In the genomic region with DNA sequence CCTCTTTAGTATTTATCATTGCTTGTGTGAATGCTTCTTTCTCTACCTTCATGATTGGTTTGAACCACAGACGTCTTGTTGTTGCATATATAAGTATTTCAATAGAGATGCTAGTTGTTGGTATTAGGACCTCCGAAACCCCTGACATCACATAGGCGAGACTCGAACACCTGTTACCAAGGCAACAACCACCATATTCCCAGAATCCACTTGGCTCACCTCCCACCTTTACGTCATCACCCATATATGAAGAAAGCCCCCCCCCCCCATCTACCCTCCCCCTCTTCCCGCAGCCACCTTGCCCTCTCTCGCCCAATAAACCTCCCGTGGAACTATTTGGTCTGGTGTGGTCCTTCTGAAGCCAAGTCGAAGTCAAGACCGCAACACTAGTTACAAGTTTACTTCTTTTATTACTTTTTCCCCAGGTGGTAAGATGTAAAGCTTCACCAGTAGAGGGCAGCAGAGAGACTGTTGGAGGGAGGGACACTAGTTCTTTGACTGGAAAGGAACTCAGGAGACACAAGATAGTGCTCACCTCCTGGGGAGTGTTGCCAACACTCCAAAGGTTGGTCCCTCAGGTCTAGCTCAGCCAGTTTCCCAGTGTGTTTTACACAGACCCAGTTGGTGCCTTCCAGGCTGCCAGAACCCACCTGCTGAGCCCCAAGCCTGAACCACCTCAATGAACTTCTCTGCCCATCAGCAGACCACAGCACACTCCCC, we compare ENCODE assay signal across 8 mouse cellular contexts. TPM values are rescaled to one million over a fixed set of nuclear protein-coding genes. Genes with fewer than 3 reads are reported as not detected.
A peak's percentile ranks its signal among the peaks of the same experiment; 100 is the strongest.
DNase-seq lines count a peak whose midpoint lies in the region; ATAC-seq lines count a peak whose summit lies in the region.

No protein-coding gene starts in this region.

- no peaks in the 10 kb centered on the region for H3K27me3 ChIP-seq in limb, embryonic 10.5 days (ENCODE audit: low read depth, poor library complexity, severe bottlenecking)
- H3K27me3 ChIP-seq in neural tube, embryonic 12.5 days (replicated peaks), result no peaks in the 10 kb centered on the region

- no peak overlapping the region for H3K4me3 ChIP-seq in limb, embryonic 10.5 days
- H3K4me3 ChIP-seq in neural tube, embryonic 12.5 days, result no peak overlapping the region

- no peaks in the 10 kb centered on the region for H3K9me3 ChIP-seq in limb, embryonic 10.5 days (replicated peaks)
- no peaks in the 10 kb centered on the region for H3K9me3 ChIP-seq in neural tube, embryonic 12.5 days

- peak; percentile 68 for ATAC-seq in cerebellum, adult (ENCODE audit: insufficient number of reproducible peaks, low FRiP score, low TSS enrichment)
- ATAC-seq in neural tube, embryonic 12.5 days (ENCODE audit: low FRiP score, low read depth), result 0 out of 2 replicates have a peak, but pooled peaks have one; percentile 41

- no peak overlapping the region for H3K27ac ChIP-seq in limb, embryonic 10.5 days
- H3K27ac ChIP-seq in neural tube, embryonic 12.5 days, result no peak overlapping the region

- H3K4me1 ChIP-seq in limb, embryonic 10.5 days, result peaks cover 11% of the 10 kb centered on the region
- no peaks in the 10 kb centered on the region for H3K4me1 ChIP-seq in neural tube, embryonic 12.5 days

- 63% methylated on average over 10 of the region's 10 CpGs for WGBS in limb, embryonic 10.5 days
- 72% methylated on average over 10 of the region's 10 CpGs for WGBS in neural tube, embryonic 12.5 days

- no peak overlapping the region for H3K4me2 ChIP-seq in neural tube, embryonic 12.5 days (replicated peaks)

- H3K9ac ChIP-seq in neural tube, embryonic 12.5 days, result no peak overlapping the region

- DNase-seq in cerebellum, postnatal 4 days (ENCODE audit: low spot score in 2 of 2), result no peak
- peak; percentile 69 for DNase-seq in urinary bladder, postnatal 25 days (ENCODE audit: low spot score)
- no peak for DNase-seq in urinary bladder, postnatal 4 days (ENCODE audit: low spot score in 2 of 2)
- peak; percentile 72 for DNase-seq in forelimb bud, embryonic 11.5 days (ENCODE audit: low read depth, low spot score)
- peak; percentile 37 for DNase-seq in limb, embryonic 10.5 days (ENCODE audit: low spot score)
- DNase-seq in right cerebral cortex, postnatal 25 days, result no peak

- H3K36me3 ChIP-seq in limb, embryonic 10.5 days, result no peaks in the 10 kb centered on the region
- H3K36me3 ChIP-seq in neural tube, embryonic 12.5 days, result no peaks in the 10 kb centered on the region

RNA-seq across cellular contexts. Expression of a gene that starts 19.3 kb away (rescaled TPM):
- polyA plus RNA-seq in limb, embryonic 10.5 days (2016; fragmentation: Nextera tagmentation; extraction: Ambion mirVana), result 4.6 and 6.1 TPM in 2 replicates
- polyA plus RNA-seq in neural tube, embryonic 12.5 days (2016; fragmentation: Nextera tagmentation; extraction: Ambion mirVana), result 6.6 and 7.0 TPM in 2 replicates

Comparison
In these comparisons a context has a peak if more than half of its experiments do, and no peak if none do; other contexts are left out.
1. DNase-seq: peak in urinary bladder, postnatal 25 days (single experiment), forelimb bud, embryonic 11.5 days (single experiment) and limb, embryonic 10.5 days (single experiment); none in cerebellum, postnatal 4 days (0 of 2), urinary bladder, postnatal 4 days (0 of 2) and right cerebral cortex, postnatal 25 days (single experiment).